Mouse (Mus musculus) G1E-ER4 (cell line): ENCODE results near the gene Cenpp. TPM values are rescaled to one million over a fixed set of nuclear protein-coding genes. Genes with fewer than 3 reads are reported as not detected.

Source experiments
- GATA1 ChIP-seq: IDR thresholded peaks from one replicate; pipeline ENCODE4 v1.8.0; 2012; ENCODE audit warnings: low read length, inconsistent platforms
- polyA plus RNA-seq: library from polyadenylated mRNA; stranded (reverse); fragments of >175 nt; gene quantifications from 2 replicates; pipeline ENCODE4 v1.2.3, GENCODE M21; 2012

The Cenpp gene
- polyA plus RNA-seq, 1 experiment: 9.6 TPM

- TF ChIP-seq GATA1: no peak
Observed at GRCm38 (mm10) chr13:49461458-49462132, 191.0 kb downstream of the Cenpp start.

- no peak for TF ChIP-seq GATA1
Observed at GRCm38 (mm10) chr13:49460692-49461414, 191.7 kb downstream of the Cenpp start.

- no peak for TF ChIP-seq GATA1
Observed at GRCm38 (mm10) chr13:49460276-49460675, 192.3 kb downstream of the Cenpp start.

GRCm38 (mm10) chr13:49449318-49449749 is 203.3 kb downstream of the Cenpp start:
- no peak for TF ChIP-seq GATA1

- no peak for TF ChIP-seq GATA1
Observed at GRCm38 (mm10) chr13:49444451-49444850, 208.1 kb downstream of the Cenpp start.

GRCm38 (mm10) chr13:49436170-49436569 is 216.4 kb downstream of the Cenpp start:
- no peak for TF ChIP-seq GATA1

- TF ChIP-seq GATA1: no peak
Observed at GRCm38 (mm10) chr13:49435745-49436144, 216.8 kb downstream of the Cenpp start.

- no peak for TF ChIP-seq GATA1
Observed at GRCm38 (mm10) chr13:49433268-49434029, 219.1 kb downstream of the Cenpp start.

GRCm38 (mm10) chr13:49430529-49430928 is 222.1 kb downstream of the Cenpp start:
- no peak for TF ChIP-seq GATA1

GRCm38 (mm10) chr13:49428042-49428675 is 224.4 kb downstream of the Cenpp start:
- no peak for TF ChIP-seq GATA1

GRCm38 (mm10) chr13:49426736-49427135 is 225.8 kb downstream of the Cenpp start:
- no peak for TF ChIP-seq GATA1

GRCm38 (mm10) chr13:49421959-49422358 is 230.6 kb downstream of the Cenpp start:
- TF ChIP-seq GATA1: no peak

GRCm38 (mm10) chr13:49421606-49421917 is 231.0 kb downstream of the Cenpp start:
- no peak for TF ChIP-seq GATA1

- TF ChIP-seq GATA1: no peak
Observed at GRCm38 (mm10) chr13:49420754-49421605, 231.6 kb downstream of the Cenpp start, which contains the start of gene Ippk. Ippk (plus strand) TSS chr13:49421249.

Other genes with a start within 250 kb of the Cenpp start
- 1.4 and 1.9 TPM in 2 replicates for gene Ippk, start 231.5 kb downstream of the Cenpp start, polyA plus RNA-seq
- gene Tes3-ps, start 159.5 kb downstream of the Cenpp start, polyA plus RNA-seq: 0.03 TPM in 1 of 2 replicates, not detected in the other
- 0.01 TPM in 1 of 2 replicates, not detected in the other for gene Ecm2, start 148.0 kb downstream of the Cenpp start, polyA plus RNA-seq
- not detected in 2 replicates for gene Aspn, start 108.3 kb downstream of the Cenpp start, polyA plus RNA-seq
- not detected in 2 replicates for gene Omd, start 70.3 kb downstream of the Cenpp start, polyA plus RNA-seq
- not detected in 2 replicates for gene Ogn, start 44.7 kb downstream of the Cenpp start, polyA plus RNA-seq
- 1.6 and 1.8 TPM in 2 replicates for gene Nol8, start 293 bp upstream of the Cenpp start, polyA plus RNA-seq
- gene Iars, start 29.3 kb upstream of the Cenpp start, polyA plus RNA-seq: 9.7 and 30.2 TPM in 2 replicates
- gene Gm30302, start 146.2 kb upstream of the Cenpp start, polyA plus RNA-seq: not detected in 2 replicates